Mouse (Mus musculus) spleen, postnatal 10 days (tissue): ENCODE measurements around the gene Ctsr.
"Not testable (repeated sequence)": the region's sequence is repeated elsewhere in the genome, so short reads cannot be mapped to it uniquely, and the experiment has no call there.

Experiments used
- DNase-seq, 2 experiments: peaks; one replicate each; pipeline ENCODE4 v3.0.0; 2021 to 2022; ENCODE audit warnings: low spot score in 2 of 2

The Ctsr gene

DNA sequence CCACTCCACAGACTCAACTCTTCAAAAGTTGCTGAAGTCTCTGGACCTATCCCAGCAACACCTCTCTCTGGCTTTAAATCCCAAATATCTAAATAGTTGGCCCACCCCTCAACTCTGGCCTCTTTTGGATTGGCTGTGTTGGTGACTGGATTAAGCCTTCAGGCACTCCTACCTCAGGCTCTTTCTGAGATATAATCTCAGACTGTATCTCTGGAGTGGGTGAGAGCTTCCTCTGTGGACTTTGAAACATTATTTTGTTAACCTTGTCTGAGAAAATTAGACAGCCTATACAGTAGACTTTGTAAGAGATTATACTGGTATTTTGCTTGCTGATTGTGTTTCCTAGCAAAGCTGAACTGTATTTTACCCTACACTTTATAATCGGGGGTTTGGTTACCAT, at the start of gene Ctsr:
Gene Ctsr (minus strand): TSS at position 101 of the 400 bp plus-strand sequence.
- no peak for DNase-seq

DNA sequence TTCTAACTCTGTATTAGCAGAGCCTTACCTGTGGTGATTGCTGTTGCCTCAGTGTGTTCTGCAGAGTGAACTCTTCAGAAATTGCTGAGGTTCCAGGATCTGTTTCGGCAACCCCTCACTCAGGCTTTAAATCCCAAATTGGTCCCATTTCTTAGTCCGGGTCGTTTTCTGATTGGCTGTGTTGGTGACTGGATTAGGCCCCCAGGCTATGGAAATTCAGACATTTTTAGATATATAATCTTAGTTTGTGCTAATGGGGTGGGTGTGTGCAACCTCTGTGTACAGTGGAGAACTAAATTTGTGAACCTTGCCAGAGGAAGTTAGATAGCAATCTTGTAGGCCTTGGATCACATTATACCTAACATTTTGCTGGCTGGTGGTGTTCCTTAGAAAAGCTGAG, 39.3 kb upstream of the Ctsr start, which contains the start of gene Cts6:
Gene Cts6 (minus strand): TSS at position 101 of the 400 bp plus-strand sequence.
- DNase-seq: no peak

DNA sequence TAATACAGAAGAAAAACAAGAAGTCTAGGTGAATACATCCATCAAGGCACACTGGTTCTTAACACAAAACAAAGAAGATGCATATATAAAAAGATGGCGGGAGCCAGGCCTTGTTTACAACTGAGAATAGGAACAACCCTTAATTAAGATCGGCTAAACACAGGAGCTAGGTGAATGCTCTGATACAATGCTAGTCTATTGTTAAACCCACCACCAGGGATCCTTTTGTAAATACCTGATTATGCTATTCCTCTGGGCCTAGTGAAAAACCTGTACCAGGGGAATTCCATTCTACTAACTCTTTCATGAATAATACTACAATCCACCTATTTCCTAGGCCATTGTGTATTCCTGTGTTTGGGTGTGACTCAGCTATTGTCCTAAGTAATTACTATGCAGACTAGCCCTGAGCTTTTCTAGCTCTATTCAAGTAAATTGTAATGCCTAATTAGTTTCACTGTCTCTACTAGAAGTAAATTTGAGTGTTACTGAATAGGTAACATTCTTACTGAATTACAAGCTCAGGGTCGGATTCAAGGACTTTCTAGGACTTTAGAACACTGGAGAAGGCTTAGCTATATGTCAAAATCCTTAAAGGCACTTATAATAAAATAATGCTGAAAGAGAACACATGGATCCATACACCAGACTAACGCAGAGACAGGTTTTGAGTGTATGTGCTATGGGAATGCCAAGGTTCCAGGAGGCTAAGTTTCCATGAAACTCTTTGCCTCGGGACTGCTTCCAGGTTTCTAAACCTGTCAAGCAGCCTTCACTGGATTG, 21.3 kb upstream of the Ctsr start:
- DNase-seq: not testable (repeated sequence)

DNA sequence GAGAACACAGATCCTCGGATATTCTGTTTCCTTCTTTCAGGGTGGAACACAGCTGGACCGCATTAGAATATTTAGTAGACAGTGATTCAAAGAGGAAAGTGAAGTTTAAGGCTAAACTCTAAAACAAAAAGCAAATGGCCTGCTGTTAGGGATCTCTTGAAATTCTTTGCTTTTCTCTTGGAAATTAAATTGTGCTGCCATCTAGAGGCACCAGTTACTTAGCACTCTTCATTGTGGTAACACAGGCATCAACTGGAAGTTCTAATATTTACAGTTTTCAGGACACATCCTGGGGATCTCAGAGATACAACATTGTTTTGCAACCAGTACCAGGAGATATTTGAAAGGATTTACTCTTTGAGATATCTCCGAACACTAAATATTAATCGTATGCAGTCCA, 566 bp upstream of the Ctsr start:
- no peak for DNase-seq
